Mouse (Mus musculus) ovary, postnatal 10 days (tissue): Measurements from ENCODE around the gene Kctd21.

Experiments
- DNase-seq: peaks from one replicate; pipeline ENCODE4 v3.0.0; 2022; ENCODE audit warnings: low spot score

The Kctd21 gene

DNA sequence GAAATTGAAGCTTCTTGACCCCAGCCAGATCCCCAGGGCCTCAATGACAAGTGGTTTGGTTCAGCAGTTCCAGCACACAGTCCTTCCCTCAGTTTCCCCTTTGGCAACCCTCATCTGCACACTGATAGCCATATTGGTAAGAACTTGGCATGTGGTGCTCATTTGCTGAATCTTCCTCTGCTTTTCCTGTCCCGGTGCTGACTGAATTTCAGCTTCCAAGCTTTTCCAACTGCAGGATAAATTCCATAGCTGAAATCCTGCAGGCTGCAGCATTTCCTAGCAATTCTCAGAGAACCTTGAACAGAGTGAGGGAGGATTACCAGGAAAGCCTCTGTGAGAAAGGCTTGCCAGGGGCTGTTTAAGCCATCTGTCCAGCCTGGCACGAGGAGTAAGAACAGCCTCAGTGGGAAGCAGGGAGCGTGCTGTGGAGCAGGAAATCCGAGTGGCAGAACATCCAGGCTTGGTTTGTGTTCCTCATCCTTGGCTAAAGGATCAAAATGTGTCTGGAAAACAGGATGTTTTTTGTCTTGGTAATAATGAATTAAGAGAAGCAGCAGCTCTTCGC is 54.8 kb downstream of the Kctd21 start:
- DNase-seq: no peak

DNA sequence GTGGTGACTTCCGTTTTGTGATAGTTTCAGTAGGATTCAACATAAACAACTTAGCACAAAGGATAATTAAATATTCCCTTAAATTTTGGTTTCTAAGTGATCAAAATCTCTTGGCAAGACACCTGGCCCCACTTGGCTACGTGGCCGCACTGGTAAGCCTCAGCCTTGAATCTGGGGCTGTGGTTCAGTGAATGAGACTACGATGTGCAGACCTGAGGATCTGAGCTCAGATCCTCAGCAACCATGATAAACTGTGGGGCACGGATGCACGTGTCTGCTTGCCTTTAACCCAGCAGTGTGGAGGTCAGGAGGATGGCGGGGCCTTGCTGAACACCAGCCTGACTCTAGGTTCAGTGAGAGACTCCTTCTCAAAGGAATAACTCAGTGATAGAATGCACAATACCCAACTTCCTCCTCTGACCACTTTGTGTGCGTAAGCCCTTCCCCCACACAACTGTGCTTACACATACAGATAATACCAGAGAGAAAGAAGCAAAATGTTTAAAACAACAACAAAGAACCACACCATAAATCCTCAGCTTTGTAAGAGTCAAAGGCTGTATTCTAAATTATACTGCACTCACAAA is 55.5 kb downstream of the Kctd21 start:
- no peak for DNase-seq

DNA sequence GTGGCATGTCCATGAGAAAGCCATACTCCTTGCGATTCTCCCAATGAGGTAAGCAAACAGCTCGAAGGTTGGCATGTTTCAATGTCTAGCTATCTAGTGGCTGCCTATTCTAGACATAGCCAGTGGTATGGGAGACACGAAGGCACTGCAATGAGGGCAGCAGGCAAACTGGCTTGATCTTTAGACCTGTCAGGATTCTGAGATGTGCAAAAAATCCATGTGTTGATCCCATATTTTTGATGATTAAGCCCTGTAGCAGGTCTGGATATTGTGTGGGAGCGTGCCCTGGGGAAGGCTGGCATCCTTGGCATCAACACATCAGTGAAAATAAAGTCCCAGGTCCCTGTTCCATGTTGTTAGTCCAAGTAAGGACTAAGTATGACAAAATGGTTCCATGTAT is 56.4 kb downstream of the Kctd21 start:
- DNase-seq: no peak

DNA sequence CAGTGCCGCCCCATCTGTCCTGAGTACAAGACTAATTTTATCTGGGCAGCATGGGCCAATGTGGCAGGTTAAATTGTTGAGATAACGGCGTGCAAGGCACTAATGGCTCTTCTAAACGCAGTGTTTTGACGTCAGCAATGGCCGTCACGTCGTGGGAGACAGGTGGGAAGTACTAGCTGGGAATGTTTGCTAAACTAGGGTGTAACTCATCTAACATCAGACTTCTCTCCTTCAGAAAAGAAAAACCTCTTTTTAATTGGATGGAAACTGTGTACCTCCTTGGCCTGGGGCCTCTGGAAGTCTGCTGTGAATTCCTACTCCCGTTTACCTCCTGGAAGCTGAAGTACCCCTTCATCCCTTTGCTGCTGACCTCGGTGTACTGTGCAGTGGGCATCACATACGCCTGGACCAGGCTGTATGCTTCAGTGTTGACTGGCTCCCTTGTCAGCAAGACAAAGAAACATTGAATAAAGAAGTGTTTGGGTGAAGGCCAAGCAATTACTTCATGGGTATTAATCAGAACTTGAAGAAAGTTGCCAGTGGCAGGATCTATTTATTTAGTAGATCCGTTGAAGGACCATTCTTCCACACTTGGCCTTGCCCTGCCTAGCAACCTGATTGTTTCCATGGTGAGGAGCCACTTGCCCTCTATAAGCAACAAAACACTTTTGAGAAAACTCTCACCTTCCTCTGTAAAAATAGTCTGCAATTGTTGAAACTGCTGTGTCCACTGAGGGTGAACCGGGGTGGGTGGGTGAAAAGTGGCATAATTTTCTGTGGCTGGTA is 59.4 kb downstream of the Kctd21 start:
- DNase-seq: no peak

DNA sequence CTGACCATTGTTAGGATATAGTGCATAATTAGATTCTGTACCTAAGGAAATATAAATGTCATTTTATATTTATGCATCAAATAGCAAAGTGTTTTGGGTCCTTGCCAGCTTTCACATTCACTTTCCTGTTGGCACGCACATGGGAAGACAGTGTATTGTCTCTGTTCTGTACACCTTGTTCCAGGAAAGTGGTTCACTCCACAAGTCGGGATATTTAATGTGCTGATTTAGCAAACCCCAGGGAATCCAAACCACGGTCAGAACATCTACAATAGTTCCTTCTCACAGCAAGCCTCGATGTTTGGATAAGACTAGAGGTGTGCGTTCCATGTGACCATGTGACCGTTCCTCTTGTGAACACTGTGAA is 59.9 kb downstream of the Kctd21 start:
- no peak for DNase-seq

DNA sequence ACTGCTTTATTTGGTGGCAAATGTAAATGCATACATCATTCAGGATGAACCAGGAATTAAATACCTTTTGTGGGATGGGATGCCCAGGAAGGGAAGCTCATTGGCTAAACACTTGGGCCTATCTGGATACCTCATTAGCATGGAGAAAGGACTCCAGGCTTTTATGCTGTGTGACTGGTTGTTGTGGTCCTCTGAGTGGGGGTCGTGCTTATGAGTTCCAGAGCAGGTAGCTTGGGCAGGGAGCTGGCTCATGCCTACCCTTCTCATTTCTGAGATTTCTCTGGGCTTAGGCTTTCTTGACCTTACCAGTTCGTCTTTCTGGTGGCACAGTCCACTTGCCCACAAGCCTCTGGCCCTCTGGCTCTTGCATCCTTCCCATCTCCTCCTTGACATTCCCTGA is 62.2 kb downstream of the Kctd21 start:
- DNase-seq: no peak

DNA sequence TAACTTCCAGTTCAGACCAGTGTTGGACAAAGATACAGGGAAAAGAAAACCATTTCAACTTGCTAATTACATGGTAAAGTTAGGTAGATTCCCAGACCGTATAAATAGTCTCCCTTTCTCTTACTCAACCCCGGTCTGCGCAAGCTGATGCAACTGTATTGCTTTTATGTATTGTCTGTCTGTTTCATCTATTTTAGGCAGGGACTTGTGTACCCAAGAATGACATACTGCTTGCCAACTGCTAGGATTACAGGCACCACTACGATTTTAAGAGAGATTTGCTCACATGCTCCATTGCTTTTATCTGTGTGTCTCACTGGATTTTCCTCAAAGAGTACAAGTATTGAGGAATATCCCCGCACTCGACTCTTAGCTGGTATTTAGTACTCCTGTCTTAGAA is 66.8 kb downstream of the Kctd21 start:
- DNase-seq: no peak
